Mouse (Mus musculus) liver, embryonic 14.5 days (tissue): ENCODE measurements around the gene Mapkapk5. TPM values are rescaled to one million over a fixed set of nuclear protein-coding genes. Genes with fewer than 3 reads are reported as not detected.

Source experiments
- ATAC-seq: fragments of 200-750 bp; cut with Nextera tagmentation; 2 replicates; pipeline ENCODE4 v1.8.0; 2017; ENCODE audit warnings: moderate number of reproducible peaks, mild to moderate bottlenecking, moderate library complexity; ENCODE audit not compliant: insufficient read depth
- DNase-seq, 3 experiments: peaks; one replicate each; pipeline ENCODE4 v3.0.0-alpha.2; 2012 to 2013; ENCODE audit warnings: low read depth in 3 of 3, low spot score in 3 of 3
- H3K27ac ChIP-seq: fragments of 300-500 bp; sonication (generic); 2 replicates; pipeline ENCODE4 v1.5.1; 2014; ENCODE audit warnings: moderate library complexity, mild to moderate bottlenecking, control low read depth, inconsistent platforms
- H3K27me3 ChIP-seq: fragments of 300-500 bp; sonication (generic); 2 replicates; pipeline ENCODE4 v1.6.1; 2014; ENCODE audit warnings: mild to moderate bottlenecking, low read length, moderate library complexity; ENCODE audit not compliant: control insufficient read depth, insufficient read depth
- H3K36me3 ChIP-seq: fragments of 300-500 bp; sonication (generic); replicated peaks from 2 replicates; pipeline ENCODE4 v1.6.1; 2014; ENCODE audit warnings: low read depth; ENCODE audit not compliant: control insufficient read depth, insufficient read depth
- H3K4me1 ChIP-seq, 2 experiments: fragments of 200-500 bp in 1 of 2; fragments of 300-500 bp in 1 of 2; sonication (generic) in 1 of 2; replicated peaks; 2 replicates each; pipeline ENCODE4 v1.6.1; 2012 to 2014; ENCODE audit warnings: antibody characterized with exemption in 1 of 2, inconsistent platforms in 1 of 2, low read length in 1 of 2; ENCODE audit not compliant: control insufficient read depth in 2 of 2, insufficient read depth in 2 of 2
- H3K4me2 ChIP-seq: fragments of 300-500 bp; sonication (generic); 2 replicates; pipeline ENCODE4 v1.6.1; 2014; ENCODE audit warnings: low read depth, mild to moderate bottlenecking, control low read depth, moderate library complexity
- H3K4me3 ChIP-seq, 2 experiments: fragments of 200-500 bp in 1 of 2; fragments of 300-500 bp in 1 of 2; sonication (generic) in 1 of 2; 2 replicates each; pipeline ENCODE4 v1.5.1; 2012 to 2014; ENCODE audit warnings: low read depth in 2 of 2, low read length in 2 of 2, mild to moderate bottlenecking in 2 of 2, control low read depth in 1 of 2, inconsistent platforms in 1 of 2, moderate library complexity in 1 of 2; ENCODE audit not compliant: insufficient read depth in 1 of 2
- H3K9ac ChIP-seq: fragments of 300-500 bp; sonication (generic); replicated peaks from 2 replicates; pipeline ENCODE4 v1.6.1; 2014; ENCODE audit warnings: mild to moderate bottlenecking, control low read depth, moderate library complexity
- H3K9me3 ChIP-seq: fragments of 300-500 bp; sonication (generic); 2 replicates; pipeline ENCODE4 v1.6.1; 2016; ENCODE audit warnings: low read length, mixed read lengths; ENCODE audit not compliant: control insufficient read depth
- CTCF ChIP-seq: IDR thresholded peaks from 2 replicates; pipeline ENCODE4 v1.5.1; 2016; ENCODE audit warnings: antibody characterized with exemption, low read depth, control low read depth
- EP300 ChIP-seq: IDR thresholded peaks from 2 replicates; pipeline ENCODE4 v1.6.1; 2016; ENCODE audit warnings: antibody characterized with exemption, low read depth
- WGBS: fragments of 180-500 bp; shearing (Covaris S2); extraction: QIAGEN DNeasy Blood & Tissue Kit; methylation state at CpG from one replicate; pipeline ENCODE4 v1.1.7; 2014; ENCODE audit not compliant: insufficient replicate concordance; 5-methylcytosine and 5-hydroxymethylcytosine counted together
- polyA plus RNA-seq, 2 experiments: library from polyadenylated mRNA; depleted of rRNA in 1 of 2; stranded (reverse) in 1 of 2; unstranded in 1 of 2; fragments of >200 nt; fragmentation: Nextera tagmentation in 1 of 2; extraction: Ambion mirVana in 1 of 2; gene quantifications; 2 replicates each; pipeline versions ENCODE4 v1.2.1 to v1.2.3; 2012 to 2014

Gene Mapkapk5
- polyA plus RNA-seq, 2 experiments = 22.8 to 43.4 TPM

DNA sequence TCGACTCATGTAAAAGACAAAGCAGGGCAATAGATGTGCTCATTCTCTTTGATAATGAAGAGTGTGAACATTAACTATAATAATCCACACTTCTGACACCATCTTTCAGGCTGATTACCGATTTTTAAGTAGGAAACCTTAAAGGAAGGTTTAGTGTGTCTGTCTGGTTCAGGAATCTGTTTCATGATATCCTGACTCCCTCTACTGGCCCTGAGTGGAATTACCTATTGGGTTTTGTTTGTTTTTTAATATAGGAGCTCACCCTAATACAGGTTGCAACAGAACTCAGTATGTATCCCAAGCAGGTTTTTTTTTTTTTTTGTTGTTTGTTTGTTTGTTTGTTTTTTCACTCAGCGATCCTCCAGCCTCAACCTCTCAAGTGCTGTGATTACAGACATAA lies 68.0 kb downstream of the Mapkapk5 start:
- 35% methylated on average over 3 of the region's 3 CpGs for WGBS
- ATAC-seq = no peak
- no peak overlapping the region for H3K4me3 ChIP-seq

GRCm38 (mm10) chr5:121476040-121476439 lies 69.7 kb downstream of the Mapkapk5 start:
- Histone ChIP-seq H3K9ac (peak overlapping the region; percentile 6; the same call in 1 of the 2 replicates), H3K27ac (peak overlapping the region; percentile 75)

More for the DNA sequence above, 68.0 kb downstream of the Mapkapk5 start:
- Histone ChIP-seq H3K4me2 (no peak overlapping the region), H3K27me3 (no peaks in the 10 kb centered on the region), H3K9me3 (no peaks in the 10 kb centered on the region; the same call in 1 of the 2 replicates), H3K4me1 (peaks cover 12 to 24% of the 10 kb centered on the region in 2 experiments), H3K36me3 (no peaks in the 10 kb centered on the region), H3K9ac (no peak overlapping the region), H3K27ac (no peak overlapping the region)
- DNase-seq = peak; percentile 53 to 70 (median 64)
- TF ChIP-seq CTCF (peak; percentile 75), EP300 (no peak)

More at GRCm38 (mm10) chr5:121476040-121476439, 69.7 kb downstream of the Mapkapk5 start:
- 33% methylated on average over 1 of the region's 1 CpGs for WGBS
- no peaks in the 10 kb centered on the region for H3K36me3 ChIP-seq
- peak overlapping the region; percentile 43 for H3K4me2 ChIP-seq
- ATAC-seq = peak; percentile 89
- no peaks in the 10 kb centered on the region; the same call in 1 of the 2 replicates for H3K9me3 ChIP-seq
- no peak overlapping the region for H3K4me3 ChIP-seq
- no peaks in the 10 kb centered on the region for H3K27me3 ChIP-seq
- H3K4me1 ChIP-seq = peaks cover 12 to 32% of the 10 kb centered on the region in 2 experiments
- peak; percentile 57 to 65 (median 64) for DNase-seq
- TF ChIP-seq EP300 (peak; percentile 88), CTCF (no peak)

Other genes starting within 250 kb of the Mapkapk5 start
- gene Trafd1, start 160.3 kb downstream of the Mapkapk5 start, polyA plus RNA-seq (2012; rRNA removed) = 17.8 and 18.4 TPM in 2 replicates
- gene Trafd1, start 160.3 kb downstream of the Mapkapk5 start, polyA plus RNA-seq (2014; fragmentation: Nextera tagmentation; extraction: Ambion mirVana) = 16.6 and 17.1 TPM in 2 replicates
- gene Naa25, start 148.0 kb downstream of the Mapkapk5 start, polyA plus RNA-seq (2012; rRNA removed) = 6.2 and 8.8 TPM in 2 replicates
- gene Naa25, start 148.0 kb downstream of the Mapkapk5 start, polyA plus RNA-seq (2014; fragmentation: Nextera tagmentation; extraction: Ambion mirVana) = 18.5 and 23.6 TPM in 2 replicates
- gene Tmem116, start 94.0 kb downstream of the Mapkapk5 start, polyA plus RNA-seq (2012; rRNA removed) = 0.46 and 0.69 TPM in 2 replicates
- gene Tmem116, start 94.0 kb downstream of the Mapkapk5 start, polyA plus RNA-seq (2014; fragmentation: Nextera tagmentation; extraction: Ambion mirVana) = 0.57 and 1.0 TPM in 2 replicates
- 26.4 and 63.7 TPM in 2 replicates for gene Erp29, start 93.4 kb downstream of the Mapkapk5 start, polyA plus RNA-seq (2012; rRNA removed)
- 74.9 and 82.1 TPM in 2 replicates for gene Erp29, start 93.4 kb downstream of the Mapkapk5 start, polyA plus RNA-seq (2014; fragmentation: Nextera tagmentation; extraction: Ambion mirVana)
- not detected in 2 replicates for gene Adam1b, start 42.5 kb downstream of the Mapkapk5 start, polyA plus RNA-seq (2012; rRNA removed)
- not detected in 2 replicates for gene Adam1b, start 42.5 kb downstream of the Mapkapk5 start, polyA plus RNA-seq (2014; fragmentation: Nextera tagmentation; extraction: Ambion mirVana)
- gene Adam1a, start 423 bp downstream of the Mapkapk5 start, polyA plus RNA-seq (2012; rRNA removed) = 1.5 and 1.6 TPM in 2 replicates
- gene Adam1a, start 423 bp downstream of the Mapkapk5 start, polyA plus RNA-seq (2014; fragmentation: Nextera tagmentation; extraction: Ambion mirVana) = 0.20 and 0.28 TPM in 2 replicates
- 0.07 TPM in 1 of 2 replicates, not detected in the other for gene Gm42878, start 423 bp downstream of the Mapkapk5 start, polyA plus RNA-seq (2012; rRNA removed)
- not detected in 2 replicates for gene Gm42878, start 423 bp downstream of the Mapkapk5 start, polyA plus RNA-seq (2014; fragmentation: Nextera tagmentation; extraction: Ambion mirVana)
- 113 and 157 TPM in 2 replicates for gene Aldh2, start 47.9 kb upstream of the Mapkapk5 start, polyA plus RNA-seq (2012; rRNA removed)
- 48.1 and 61.7 TPM in 2 replicates for gene Aldh2, start 47.9 kb upstream of the Mapkapk5 start, polyA plus RNA-seq (2014; fragmentation: Nextera tagmentation; extraction: Ambion mirVana)
- gene Acad12, start 73.0 kb upstream of the Mapkapk5 start, polyA plus RNA-seq (2012; rRNA removed) = 0.81 and 1.1 TPM in 2 replicates
- 0.69 and 0.87 TPM in 2 replicates for gene Acad12, start 73.0 kb upstream of the Mapkapk5 start, polyA plus RNA-seq (2014; fragmentation: Nextera tagmentation; extraction: Ambion mirVana)
- gene Acad10, start 114.6 kb upstream of the Mapkapk5 start, polyA plus RNA-seq (2012; rRNA removed) = 1.6 and 1.7 TPM in 2 replicates
- 2.2 and 2.6 TPM in 2 replicates for gene Acad10, start 114.6 kb upstream of the Mapkapk5 start, polyA plus RNA-seq (2014; fragmentation: Nextera tagmentation; extraction: Ambion mirVana)
- 9.7 and 12.5 TPM in 2 replicates for gene Brap, start 114.7 kb upstream of the Mapkapk5 start, polyA plus RNA-seq (2012; rRNA removed)
- gene Brap, start 114.7 kb upstream of the Mapkapk5 start, polyA plus RNA-seq (2014; fragmentation: Nextera tagmentation; extraction: Ambion mirVana) = 22.7 and 22.9 TPM in 2 replicates
- gene Atxn2, start 165.4 kb upstream of the Mapkapk5 start, polyA plus RNA-seq (2012; rRNA removed) = 24.1 and 24.6 TPM in 2 replicates
- gene Atxn2, start 165.4 kb upstream of the Mapkapk5 start, polyA plus RNA-seq (2014; fragmentation: Nextera tagmentation; extraction: Ambion mirVana) = 19.3 and 20.5 TPM in 2 replicates